Mouse (Mus musculus) heart, adult 2 months (tissue): ENCODE measurements around the gene Arhgap29.

Source experiments
- CTCF ChIP-seq: fragments of 200-600 bp; IDR thresholded peaks from 2 replicates; pipeline ENCODE4 v1.8.1; 2022; ENCODE audit warnings: antibody characterized with exemption, mild to moderate bottlenecking, moderate library complexity
- EP300 ChIP-seq: fragments of 200-500 bp; IDR thresholded peaks from 2 replicates; pipeline ENCODE4 v1.6.1; 2011; ENCODE audit warnings: low read depth, low read length, control low read depth; ENCODE audit not compliant: insufficient read depth
- POLR2A ChIP-seq: fragments of 200-500 bp; IDR thresholded peaks from 2 replicates; pipeline ENCODE4 v1.6.1; 2011; ENCODE audit warnings: mild to moderate bottlenecking, low read depth, low read length, control low read depth; ENCODE audit not compliant: insufficient read depth

DNA sequence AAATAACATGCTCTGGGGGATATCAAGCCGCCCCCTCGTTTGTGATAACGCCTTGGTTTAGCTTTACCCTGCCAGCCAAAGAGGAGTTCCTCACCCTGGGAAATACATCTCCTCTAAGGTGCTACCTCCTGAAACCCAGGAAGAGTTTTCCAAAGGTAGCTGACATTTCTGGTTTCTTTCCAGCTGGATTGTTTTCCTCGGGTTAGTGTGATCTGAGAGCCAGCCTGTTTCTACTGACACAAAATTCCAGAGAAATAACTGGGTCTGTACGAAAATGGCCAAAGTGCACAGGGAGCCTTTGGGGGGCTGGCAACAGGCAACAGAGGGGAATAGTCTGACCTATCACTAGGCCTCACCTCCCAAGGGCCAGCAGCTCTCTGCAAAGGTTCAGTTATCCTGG, 81.9 kb downstream of the Arhgap29 start:
- TF ChIP-seq EP300 = no peak
- TF ChIP-seq CTCF = no peak
- no peak for TF ChIP-seq POLR2A
